Mouse (Mus musculus): Measurements from ENCODE around the gene Rxfp2.

Gene Rxfp2

DNA sequence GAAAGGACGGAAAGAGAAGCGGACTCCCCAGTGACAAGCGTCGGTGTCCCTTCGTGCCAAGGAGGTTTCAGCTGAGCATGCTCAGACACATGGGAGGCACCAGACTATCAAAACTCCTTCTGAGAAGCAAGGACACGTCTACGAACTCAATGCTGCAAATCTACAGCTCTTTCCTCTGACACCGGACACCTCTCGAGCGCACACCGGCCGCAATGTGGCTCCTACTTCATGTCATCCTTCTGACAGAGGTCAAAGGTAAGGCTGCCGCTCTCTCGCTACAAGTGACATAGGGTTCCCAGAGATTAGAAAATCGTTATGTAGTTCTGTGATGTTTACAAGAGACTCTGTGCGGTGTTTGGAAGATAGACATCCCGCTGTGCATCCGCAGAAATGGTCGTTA lies at the start of gene Rxfp2:
Rxfp2 (plus strand) TSS at position 20 of the 400 bp plus-strand sequence.
- no peak for DNase-seq (ENCODE audit: low spot score)

DNA sequence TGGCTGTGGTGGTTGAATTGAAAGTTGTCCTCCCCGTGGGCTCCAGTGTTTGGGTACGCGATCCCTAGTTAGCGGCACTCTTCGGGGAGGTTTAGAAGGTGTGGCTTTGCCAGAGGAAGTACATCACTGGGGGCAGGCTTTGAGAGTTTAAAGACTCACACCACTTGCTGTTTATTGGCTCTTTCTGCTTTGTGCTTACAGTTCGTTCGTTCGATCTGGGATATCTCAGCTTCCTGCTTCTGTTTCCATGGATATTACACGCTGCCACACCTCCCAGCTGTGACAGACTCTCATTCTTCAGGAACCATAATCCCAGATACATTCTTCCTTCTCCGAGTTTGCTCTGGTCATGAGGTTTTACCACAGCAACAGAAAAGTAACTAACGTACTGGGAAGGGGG lies 48.2 kb upstream of the Rxfp2 start:
- no peak for DNase-seq (ENCODE audit: low spot score)

DNA sequence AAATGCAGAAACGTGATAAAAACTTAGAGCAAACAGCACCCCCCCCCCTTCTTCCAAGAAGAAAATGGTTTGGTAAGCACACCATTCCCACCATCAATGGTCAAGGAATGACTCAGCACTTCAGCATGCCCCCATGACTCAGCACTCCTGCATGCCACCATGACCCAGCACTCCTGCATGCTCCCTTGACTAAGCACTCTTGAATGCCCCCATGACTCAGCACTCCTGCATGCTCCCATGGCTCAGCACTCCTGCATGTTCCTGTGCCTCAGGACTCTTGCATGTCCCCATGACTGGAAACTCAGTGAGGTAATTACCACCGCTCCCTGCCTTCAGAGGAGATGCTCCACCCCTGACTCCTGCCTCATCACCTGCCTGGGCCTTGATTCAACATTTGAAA lies 41.4 kb upstream of the Rxfp2 start:
- no peak for DNase-seq (ENCODE audit: low spot score)

DNA sequence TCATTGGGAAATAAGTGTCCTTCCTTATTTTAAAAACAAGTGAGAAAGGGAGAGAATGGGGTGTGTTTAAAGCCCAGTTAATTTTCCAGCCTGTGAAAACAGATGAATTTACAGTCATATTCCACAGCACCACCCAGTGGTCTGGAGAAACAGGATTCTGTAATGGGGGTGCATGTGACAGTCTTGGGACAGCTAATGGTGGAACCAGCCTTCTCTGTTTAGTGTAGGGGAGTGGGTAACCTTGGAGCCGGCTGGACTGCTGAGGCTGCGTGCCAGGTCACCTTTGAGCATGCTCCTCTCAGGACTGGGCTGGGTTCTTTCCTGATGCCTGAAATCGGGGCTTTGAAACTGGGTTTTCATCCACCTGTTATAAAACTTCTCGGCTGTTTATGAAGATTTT lies 34.9 kb upstream of the Rxfp2 start:
- DNase-seq (ENCODE audit: low spot score): no peak

DNA sequence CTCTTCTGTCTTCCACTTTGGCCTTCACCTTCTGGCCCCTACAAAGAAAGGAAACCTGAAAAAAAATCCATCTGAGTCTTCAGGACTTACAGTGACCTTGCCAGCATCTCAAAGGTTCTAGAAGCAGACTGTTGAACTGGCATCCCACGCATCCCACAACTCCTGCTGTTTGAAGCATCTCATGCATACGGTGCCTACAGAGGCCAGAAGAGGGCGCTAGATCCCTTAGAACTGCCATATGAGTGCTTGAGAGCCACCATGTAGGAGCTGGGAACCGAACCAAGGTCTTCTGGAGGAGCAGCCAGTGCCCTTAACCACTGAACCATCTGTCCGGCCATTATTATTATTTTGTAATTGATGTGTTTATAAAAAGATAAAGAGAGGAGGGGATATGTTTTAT lies 23.9 kb upstream of the Rxfp2 start:
- no peak for DNase-seq (ENCODE audit: low spot score)

DNA sequence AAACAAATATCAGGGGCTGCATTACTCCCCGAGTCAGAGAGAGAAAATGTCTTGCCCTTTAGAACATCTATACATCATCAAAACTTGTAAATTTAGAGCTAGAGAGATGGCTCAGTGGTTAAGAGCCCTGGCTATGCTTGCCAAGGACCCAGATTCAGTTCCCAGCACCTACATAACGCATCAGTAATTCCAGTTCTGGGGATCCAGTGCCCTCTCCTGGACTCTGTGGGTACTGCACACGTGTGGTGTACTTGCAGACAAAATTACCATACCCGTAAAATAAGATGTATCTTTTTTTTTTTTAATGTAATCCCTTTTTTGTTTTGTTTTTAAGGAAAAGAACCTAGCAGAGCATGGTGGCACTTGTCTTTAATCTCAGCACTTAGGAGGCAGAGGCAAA lies 21.9 kb upstream of the Rxfp2 start:
- DNase-seq (ENCODE audit: low spot score): no peak

DNA sequence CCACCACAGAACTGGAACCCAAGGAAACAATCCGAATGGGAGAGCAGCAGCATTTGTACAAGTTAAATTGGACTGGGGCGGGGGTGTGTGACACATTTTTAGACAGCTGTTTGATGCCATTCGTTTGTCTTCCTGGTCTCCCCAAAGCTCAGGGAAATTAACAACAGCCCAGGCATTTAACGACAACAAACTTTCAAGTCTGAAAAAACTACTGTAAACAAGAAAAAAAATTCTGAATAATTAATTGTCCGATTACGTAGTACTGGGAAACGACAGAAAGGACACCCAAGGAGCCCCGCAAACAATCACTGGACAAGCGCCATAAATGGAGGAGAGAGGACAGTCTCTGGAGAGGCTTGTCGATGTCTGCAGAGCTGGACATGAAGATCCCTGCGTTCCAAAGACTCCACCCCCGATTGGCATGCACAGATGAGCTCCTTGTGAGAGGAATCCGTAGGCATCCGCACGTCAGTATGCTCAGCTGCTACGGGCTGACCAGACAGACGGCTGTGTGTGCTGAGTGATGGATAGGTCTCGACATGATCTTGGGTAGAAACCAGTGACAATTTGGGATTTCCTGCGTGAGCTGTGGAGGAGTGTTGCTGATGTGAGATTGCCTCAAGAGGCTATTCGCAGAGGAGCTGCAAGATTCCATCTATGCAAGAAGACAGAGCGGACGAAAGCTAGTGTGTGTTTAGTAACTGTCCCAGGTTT lies 21.0 kb upstream of the Rxfp2 start:
- no peak for DNase-seq (ENCODE audit: low spot score)

DNA sequence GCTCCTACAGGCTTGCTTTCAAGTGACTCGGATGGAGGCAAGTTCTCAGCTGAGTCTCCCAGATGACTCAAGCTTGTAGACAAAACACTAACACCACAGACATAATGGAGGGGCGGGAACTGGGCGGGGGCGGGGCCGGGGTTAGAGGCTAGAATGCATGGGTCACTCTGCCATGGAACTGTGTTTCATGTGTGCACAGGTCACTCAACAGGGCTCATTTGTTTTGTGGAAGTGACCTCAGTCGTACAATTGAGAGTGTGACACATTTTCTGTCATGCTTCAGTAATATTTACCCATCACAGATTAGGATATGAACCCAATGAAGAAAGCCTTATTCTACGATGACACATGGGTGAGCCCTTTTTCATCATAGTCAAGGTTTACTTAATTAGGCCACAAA lies 20.2 kb upstream of the Rxfp2 start:
- DNase-seq (ENCODE audit: low spot score): no peak

DNA sequence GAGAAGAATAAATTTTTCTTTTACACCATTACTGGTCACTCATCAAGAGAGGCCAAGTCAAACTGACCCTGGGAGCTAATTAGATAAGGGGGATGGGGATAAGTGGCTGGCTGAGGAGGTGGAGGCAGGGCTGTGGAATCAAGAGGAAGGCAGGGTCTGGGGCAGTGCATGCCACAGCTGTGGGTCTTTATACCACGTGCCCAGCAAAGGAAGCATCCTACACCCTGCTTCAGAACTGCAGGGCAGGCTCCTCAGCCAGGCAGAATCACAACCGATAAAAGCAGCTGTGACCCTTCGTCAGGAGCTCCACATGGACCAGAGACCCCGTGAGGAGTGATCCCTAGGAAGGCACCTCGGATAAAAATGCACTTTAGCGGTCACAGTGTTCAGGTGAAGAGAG lies 13.1 kb upstream of the Rxfp2 start:
- no peak for DNase-seq (ENCODE audit: low spot score)

DNA sequence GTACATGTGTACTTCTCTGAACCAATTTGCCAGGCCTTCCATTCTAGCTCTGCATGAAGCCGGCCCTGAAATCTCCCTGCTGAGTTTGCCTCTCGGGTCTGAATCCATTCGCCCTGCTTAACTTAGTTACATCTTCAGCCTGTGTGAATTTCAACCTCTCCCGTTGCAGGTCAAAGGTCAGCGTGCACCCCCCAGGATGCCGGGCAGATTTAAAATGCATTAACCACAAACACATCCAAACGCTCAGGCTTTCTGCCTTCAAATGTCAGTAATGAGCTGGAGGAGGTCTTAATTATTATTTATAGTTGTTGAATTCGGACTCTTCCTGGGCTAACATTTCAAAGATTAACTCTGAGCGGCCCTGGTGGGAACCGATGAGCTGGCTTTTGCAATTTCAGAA lies 1.6 kb upstream of the Rxfp2 start:
- DNase-seq (ENCODE audit: low spot score): no peak

DNA sequence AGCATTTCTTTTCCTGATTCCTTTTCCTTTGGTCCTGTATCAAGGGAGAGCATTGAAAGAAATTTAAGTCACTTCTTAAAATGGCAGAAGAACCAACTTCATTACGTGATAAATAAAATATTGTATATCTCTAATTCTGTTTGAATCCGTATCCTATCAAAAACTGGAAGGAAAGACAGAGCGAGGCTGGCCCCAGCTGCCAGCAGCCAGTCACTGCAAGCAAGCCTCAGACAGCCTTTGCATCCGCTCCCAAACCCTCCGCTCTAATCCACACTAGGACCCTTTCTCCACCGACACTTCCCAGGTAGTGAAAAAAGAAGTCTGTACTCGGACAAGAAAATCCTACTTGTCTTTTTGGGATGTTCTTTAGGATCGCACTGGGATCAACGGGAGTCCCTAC lies 803 bp upstream of the Rxfp2 start:
- no peak for DNase-seq (ENCODE audit: low spot score)

DNA sequence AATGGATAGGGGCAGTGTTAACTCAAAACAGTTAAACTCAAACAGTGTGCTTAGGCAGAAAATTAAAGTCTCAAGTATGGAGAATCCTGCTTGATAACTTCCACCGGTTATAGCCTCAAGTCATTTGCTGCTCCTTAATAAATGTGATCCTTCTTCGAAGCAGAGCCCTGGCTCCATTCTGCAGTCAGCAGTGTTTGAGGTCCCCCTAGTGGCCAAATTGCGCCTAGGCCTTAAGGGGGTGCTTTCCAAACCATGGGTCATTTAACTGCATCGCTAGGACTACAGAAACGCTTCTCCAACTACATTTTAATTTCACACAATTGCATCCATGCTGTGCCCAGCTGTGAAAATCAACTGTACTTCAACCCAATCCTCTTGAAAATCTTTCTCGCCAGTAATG lies 2.4 kb downstream of the Rxfp2 start:
- DNase-seq (ENCODE audit: low spot score): peak; percentile 72

DNA sequence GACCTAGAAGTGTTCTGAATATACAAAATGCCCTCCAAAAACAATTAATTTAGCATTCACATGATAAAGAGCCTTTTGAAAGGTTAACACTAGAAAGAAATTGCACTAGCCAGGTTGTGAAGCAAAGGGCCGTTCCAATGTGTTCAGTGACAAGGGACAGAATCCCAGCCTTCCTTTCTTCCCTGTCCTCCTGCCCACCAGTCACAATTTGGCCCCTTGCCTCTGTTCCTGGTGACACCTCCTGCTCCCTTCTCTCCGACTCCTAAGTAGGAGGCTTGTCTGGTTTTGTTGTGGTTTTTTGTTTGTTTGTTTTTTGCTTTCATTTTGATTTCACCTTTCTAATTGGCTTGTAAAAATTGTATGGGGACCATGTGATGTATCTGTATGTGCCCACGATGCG lies 3.3 kb downstream of the Rxfp2 start:
- no peak for DNase-seq (ENCODE audit: low spot score)

DNA sequence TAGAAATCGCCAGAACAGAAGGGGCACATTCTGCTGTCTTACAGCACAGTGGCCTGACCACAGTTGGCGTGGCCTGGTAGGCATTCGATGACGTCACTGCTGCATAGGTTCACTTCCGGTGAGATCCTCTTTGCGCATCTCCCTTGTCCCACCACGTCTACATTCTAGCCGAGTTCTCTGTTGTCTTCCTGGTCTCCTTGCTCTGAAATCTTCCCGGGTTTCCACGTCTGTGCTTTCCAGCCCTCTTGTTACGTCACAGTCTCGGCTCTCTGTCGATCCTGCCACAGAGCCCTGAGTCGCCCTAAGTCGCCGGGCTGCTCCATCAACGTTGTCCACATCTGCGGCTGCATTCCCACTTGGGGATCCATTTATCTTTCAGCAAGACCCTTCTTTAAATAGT lies 4.1 kb downstream of the Rxfp2 start:
- DNase-seq (ENCODE audit: low spot score): no peak

DNA sequence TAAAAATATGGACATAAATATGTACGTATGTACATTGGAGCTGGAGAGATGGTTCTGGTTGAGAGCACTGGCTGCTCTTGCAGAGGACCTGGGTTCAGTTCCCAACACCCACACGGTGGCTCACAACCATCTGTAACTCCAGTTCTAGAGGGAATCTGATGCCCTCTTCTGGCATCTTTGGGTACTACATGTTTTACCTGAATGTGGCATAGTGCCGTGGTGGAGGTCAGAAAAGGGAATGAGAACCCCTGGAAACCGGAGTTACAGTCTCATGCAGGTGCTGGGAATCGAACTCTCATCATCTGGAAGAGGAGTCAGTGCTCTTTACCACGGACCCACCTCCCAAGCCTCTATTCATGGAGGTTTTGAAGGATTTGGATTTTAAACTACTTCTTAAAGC lies 5.0 kb downstream of the Rxfp2 start:
- DNase-seq (ENCODE audit: low spot score): no peak

DNA sequence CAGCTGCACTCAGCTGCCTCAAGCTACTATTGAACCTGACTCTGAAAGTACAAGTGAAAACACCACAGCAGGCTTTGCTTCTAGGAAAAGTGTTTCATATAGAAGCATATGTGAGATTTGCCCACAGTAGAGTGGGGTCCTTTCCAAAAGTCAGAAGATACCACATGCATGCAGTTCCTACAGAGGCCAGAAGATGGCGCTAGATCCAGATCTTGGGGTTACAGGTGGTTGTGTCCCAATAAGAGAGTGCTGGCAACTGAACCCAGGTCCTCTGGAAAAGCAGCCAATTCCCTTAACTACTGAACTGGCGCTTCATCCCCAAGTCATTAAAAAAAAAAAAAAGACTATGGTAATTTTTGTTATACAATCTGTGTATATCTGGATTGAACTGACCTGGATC lies 5.7 kb downstream of the Rxfp2 start:
- DNase-seq (ENCODE audit: low spot score): no peak

DNA sequence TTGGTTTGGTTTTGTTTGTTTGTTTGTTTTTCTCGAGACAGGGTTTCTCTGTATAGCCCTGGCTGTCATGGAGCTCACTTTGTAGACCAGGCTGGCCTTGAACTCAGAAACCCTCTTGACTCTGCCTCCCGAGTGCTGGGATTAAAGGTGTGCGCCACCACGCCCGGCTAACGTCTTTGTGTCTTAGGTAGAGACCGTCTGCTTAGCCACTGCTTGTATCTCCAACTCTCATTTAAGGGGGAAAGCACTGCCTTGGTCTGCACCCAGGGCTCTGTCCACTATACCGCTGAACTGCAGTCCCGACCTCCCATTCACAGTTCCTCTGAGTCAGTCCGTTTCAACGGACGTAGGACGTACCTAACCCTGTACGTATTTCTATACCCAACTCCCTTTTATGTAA lies 6.4 kb downstream of the Rxfp2 start:
- DNase-seq (ENCODE audit: low spot score): no peak

DNA sequence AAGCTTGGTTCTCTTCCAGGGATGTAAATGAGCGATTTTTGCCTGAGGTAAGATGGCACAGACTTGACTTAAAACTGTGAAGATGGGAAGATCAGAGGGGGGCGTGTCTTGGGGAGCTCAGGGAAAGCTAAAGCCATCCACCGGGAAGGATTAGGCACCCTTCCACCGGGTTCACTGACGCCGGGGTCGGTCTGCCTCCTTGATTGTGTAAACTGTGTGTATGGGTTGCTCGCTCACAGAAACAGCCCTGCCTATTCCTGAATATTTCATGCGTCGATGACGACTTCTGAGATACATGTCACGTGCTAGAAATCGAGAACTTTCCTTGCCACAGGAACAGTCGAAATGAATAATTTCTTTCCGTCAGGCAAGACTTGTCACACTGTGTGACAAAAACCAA lies 6.9 kb downstream of the Rxfp2 start:
- DNase-seq (ENCODE audit: low spot score): no peak

DNA sequence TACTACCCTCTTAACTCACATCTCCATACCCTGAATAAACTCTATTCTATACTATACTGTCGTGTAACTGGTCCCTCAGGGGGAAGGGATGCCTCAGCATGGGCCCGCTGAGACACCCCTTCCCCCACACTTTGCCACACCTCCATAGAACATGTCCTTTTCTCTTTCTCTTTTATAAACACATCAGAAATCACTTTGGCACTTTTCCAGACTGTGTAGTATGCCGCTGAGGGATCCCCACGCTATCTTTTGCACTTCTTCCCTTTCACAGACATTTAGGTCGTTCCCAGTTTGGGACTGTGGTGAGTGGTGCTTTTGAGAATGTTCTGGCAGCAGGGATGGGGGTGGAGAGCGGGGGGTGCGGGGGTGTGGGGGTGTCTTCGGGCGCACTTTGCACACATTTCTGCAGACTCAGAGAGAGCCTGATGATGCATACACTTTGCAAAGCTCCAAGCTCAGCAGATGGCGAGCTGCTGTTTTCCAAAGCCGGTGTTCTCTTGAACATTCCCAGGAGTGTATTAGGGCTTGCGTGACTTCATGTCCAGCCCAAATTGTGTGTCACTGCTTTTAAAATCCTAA lies 8.1 kb downstream of the Rxfp2 start:
- no peak for DNase-seq (ENCODE audit: low spot score)

DNA sequence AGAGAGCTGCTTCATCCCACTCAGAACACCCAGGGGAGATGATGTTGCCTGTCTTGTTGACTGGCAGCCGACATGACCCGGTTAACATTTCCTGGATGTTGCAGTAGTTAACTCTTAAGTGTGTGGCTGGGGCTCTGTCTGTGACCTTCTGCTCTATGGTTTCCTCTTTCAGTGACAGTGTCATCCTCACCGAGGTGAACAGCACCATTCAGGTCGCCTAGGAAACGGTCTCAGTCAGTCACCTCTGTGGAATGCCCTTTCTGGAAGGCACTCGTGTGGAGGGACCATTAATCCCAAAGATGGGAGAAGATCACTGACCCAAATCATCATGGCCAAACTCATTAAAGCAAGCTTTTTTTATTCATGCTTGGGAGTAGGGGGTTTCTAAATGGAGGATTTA lies 12.7 kb downstream of the Rxfp2 start:
- no peak for DNase-seq (ENCODE audit: low spot score)

DNA sequence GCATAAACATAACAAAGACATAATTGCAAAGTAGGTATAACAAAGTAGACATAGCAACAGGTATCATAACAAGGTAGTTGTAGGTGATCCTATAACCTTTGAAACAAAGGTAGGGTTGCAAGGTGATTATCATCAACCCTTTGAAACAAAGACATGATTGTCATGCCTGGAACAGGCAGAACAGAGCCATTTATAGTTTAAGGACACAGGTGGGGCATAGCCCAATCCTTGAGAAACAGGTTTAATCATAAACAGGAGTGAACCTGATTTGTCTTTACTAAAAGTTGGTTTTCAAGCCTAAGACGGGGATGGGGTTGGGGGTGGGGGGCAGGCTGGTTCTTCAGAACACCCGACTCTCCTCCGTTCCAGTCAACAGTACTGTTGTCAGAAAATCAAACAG lies 13.2 kb downstream of the Rxfp2 start:
- DNase-seq (ENCODE audit: low spot score): no peak

DNA sequence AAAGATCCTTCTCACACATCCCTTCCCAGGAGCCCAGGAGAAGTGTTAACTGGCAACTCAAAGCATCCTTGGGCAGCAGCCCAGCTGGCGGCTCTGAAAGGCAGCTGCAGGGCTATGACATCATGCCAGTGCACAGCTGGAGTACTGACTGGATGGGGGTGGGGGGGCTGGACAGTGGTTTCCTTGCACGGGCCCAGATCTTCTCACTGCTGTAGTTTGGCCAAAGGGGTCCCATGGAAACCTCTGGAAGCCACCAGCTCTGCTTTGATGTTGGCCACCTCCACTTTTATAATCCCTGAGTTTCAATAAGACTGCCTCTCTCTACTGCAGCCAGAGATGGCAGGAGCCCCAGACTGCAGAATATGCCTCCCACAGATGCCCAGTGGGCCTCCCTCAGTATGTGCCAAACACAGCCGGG lies 13.6 kb downstream of the Rxfp2 start:
- no peak for DNase-seq (ENCODE audit: low spot score)

DNA sequence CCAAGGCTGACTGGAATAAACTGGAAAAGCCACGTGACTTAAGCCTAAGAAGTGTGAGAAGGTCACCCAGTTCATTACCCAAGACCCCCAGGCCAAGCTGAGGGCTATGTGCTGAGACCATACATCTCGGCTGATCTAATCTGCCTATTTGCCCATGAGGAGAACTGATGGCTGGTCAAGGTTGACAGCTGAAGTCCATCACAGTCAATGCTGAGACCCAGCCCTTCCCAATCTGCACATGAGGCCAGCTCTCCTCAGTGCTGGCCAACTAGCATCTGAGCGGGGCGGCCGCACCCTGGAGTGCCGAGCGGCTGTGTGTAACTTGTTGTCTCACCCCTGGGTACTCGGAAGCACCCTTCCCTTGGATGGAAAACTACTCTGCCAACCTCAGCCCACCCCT lies 17.8 kb downstream of the Rxfp2 start:
- DNase-seq (ENCODE audit: low spot score): no peak

DNA sequence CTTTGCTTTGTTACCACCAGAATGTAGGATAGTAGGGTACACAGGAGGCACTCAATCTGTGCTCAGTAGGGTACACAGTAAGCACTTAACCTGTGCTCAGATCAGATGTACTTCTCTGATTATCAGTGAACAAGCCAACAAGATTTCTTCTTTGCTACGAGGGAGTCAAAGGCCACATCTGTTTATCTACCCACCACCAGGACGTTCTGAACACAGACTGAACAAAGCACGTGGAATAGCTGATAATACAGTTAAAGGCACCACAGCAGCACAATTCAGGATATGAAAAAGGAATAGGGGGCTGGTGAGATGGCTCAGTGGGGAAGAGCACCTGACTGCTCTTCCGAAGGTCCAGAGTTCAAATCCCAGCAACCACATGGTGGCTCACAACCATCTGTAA lies 18.4 kb downstream of the Rxfp2 start:
- DNase-seq (ENCODE audit: low spot score): no peak
